Mouse (Mus musculus) inflammation-experienced regulatory T-cells (primary cell): ENCODE data around the gene Gm15013. TPM values are rescaled to one million over a fixed set of nuclear protein-coding genes. Genes with fewer than 3 reads are reported as not detected.

Experiments
- polyA plus RNA-seq, 2 experiments: library from polyadenylated mRNA; unstranded; fragments of 100-300 nt; shearing (Covaris generic); gene quantifications; one replicate each; pipeline ENCODE4 v1.2.1; 2017

The Gm15013 gene
- polyA plus RNA-seq: 1 to 10 TPM in 1 of 2 experiments, under 1 TPM in 1; 0.37 to 1.2 TPM

GRCm38 (mm10) chrX:139714381-139714780 lies at the start of gene Gm15013:
Gene Gm15013, minus strand, starts transcription at chrX:139714481.

DNA sequence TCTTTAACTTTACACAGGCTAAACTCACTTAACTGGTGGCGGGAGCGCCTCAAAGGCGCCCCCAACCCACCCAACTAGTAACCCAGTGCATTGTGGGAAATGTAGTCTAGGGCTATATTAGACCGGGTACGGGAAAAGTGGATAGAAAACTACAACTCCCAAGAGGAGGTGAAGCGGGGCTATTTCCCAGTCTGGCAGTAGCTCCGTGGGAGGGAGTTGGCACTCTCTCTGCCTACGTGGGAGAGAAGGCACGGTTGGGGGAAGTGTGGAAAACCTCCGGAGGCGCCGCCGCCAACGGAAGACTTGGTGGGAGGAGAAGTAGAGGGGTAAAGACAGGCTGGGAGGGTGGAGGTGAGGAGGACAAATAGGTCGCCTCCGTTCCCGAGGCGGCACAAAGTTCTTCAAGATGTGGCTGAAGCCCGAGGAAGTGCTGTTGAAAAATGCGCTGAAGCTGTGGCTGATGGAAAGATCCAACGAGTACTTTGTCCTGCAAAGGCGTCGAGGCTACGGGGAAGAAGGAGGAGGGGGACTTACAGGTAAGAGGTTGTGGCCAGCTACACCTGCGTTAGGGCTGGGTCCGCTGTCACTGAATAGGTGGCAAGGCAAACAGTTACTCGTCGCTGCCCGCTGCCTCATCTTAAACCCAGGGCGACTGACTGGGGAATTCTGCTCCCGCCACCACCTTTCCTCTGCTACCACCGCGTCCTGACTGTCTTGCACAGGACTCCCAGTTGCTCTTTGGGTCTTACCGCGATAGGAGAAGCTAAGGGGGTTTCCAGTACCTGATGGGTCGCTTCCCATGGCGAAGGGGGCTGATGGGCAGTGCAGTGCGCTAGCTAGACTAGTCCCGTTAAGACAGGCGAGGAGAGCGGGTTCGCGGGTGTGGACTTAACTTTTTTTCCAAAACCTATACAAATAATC lies 29.2 kb downstream of the Gm15013 start, which contains the start of gene Tbc1d8b:
Gene Tbc1d8b, plus strand, starts transcription at position 222 of the 921 bp plus-strand sequence.

Other genes with a start within 250 kb of the Gm15013 start
- 1 to 10 TPM in 1 of 2 experiments, under 1 TPM in 1; 0.23 to 1.5 TPM for gene D330045A20Rik, start 234.1 kb downstream of the Gm15013 start, polyA plus RNA-seq
- gene Rnf128, start 151.2 kb downstream of the Gm15013 start, polyA plus RNA-seq: 10 to 100 TPM in 1 of 2 experiments, 1 to 10 TPM in 1; 8.4 to 12.4 TPM
- 10 to 100 TPM in 1 of 2 experiments, 1 to 10 TPM in 1; 4.6 to 10.9 TPM for gene Tbc1d8b, start 29.5 kb downstream of the Gm15013 start, polyA plus RNA-seq
- gene Ripply1, start 67.9 kb upstream of the Gm15013 start, polyA plus RNA-seq: not detected
- under 1 TPM in 1 of 2 experiments, not detected in 1; 0.12 TPM for gene Cldn2, start 86.3 kb upstream of the Gm15013 start, polyA plus RNA-seq
- 1 to 10 TPM in 1 of 2 experiments, under 1 TPM in 1; 0.27 to 1.5 TPM for gene Morc4, start 157.2 kb upstream of the Gm15013 start, polyA plus RNA-seq